Mouse (Mus musculus): ENCODE data around the gene Srek1ip1. TPM values are rescaled to one million over a fixed set of nuclear protein-coding genes. Genes with fewer than 3 reads are reported as not detected.

The Srek1ip1 gene
- total and polyA plus RNA-seq, 3 experiments = 9.7 to 47.8 (median 29.0) TPM

GRCm38 (mm10) chr13:104763193-104763592 lies 29.1 kb upstream of the Srek1ip1 start:
- H3K27ac ChIP-seq (ENCODE audit: insufficient read depth, low read depth) = no peak overlapping the region
- no peak for TF ChIP-seq HCFC1 (IDR thresholded peaks at IDR 0.05; ENCODE audit: low read depth, low read length)
- no peak for TF ChIP-seq NRF1 (IDR thresholded peaks at IDR 0.05; ENCODE audit: low read depth, low read length)
- no peak for TF ChIP-seq ZMIZ1 (IDR thresholded peaks at IDR 0.05; ENCODE audit: low read depth, low read length)
- in situ Hi-C loops (cut with MboI; ENCODE audit: low pct_ligation_motif_present, low pct_unique_long_range_greater_than_20kb, low sequenced_read_pairs) (no loop called here), dilution Hi-C loops (cut with MboI; ENCODE audit: extremely low pct_ligation_motif_present, extremely low pct_unique_long_range_greater_than_20kb, low sequenced_read_pairs) (no loop called here)
- H3K4me2 ChIP-seq (ENCODE audit: insufficient read depth, low read depth, poor library complexity, severe bottlenecking) = no peak overlapping the region
- H3K36me3 ChIP-seq (replicated peaks in 1 of 2; ENCODE audit: control insufficient read depth in 1 of 2, insufficient read depth in 1 of 2, low read length in 1 of 2) = peaks cover 0 to 15% of the 10 kb centered on the region in 2 experiments
- H3K4me1 ChIP-seq (ENCODE audit: control insufficient read depth in 1 of 2, insufficient read depth in 2 of 2) = peaks cover 0 to 27% of the 10 kb centered on the region in 2 experiments; a peak in 2 of 4 replicates
- no peak overlapping the region for H3K9ac ChIP-seq (ENCODE audit: insufficient read depth, low read depth)
- no peaks in the 10 kb centered on the region for H3K79me2 ChIP-seq (replicated peaks; ENCODE audit: control insufficient read depth, extremely low read depth, insufficient read depth, poor library complexity, severe bottlenecking)
- DNase-seq (ENCODE audit: extremely low read depth) = no peak
- H3K9me3 ChIP-seq (replicated peaks; ENCODE audit: low read length) = no peaks in the 10 kb centered on the region
- no peak overlapping the region for H3K4me3 ChIP-seq (replicated peaks in 1 of 3; ENCODE audit: low read depth in 2 of 3, low read length in 2 of 3, poor library complexity in 1 of 3)
- no peaks in the 10 kb centered on the region for H3K27me3 ChIP-seq (replicated peaks)

GRCm38 (mm10) chr13:104779104-104779670 lies 13.1 kb upstream of the Srek1ip1 start:
- H3K9ac ChIP-seq (ENCODE audit: insufficient read depth, low read depth) = no peak overlapping the region
- TF ChIP-seq UBTF (IDR thresholded peaks at IDR 0.05; ENCODE audit: low read depth, low read length) (no peak), MAZ (IDR thresholded peaks at IDR 0.05; ENCODE audit: low read depth, low read length) (no peak), ZKSCAN1 (IDR thresholded peaks at IDR 0.05; ENCODE audit: borderline replicate concordance, low read depth, low read length) (no peak), SMC3 (IDR thresholded peaks at IDR 0.05; ENCODE audit: low read depth, low read length) (no peak)
- H3K9me3 ChIP-seq (replicated peaks; ENCODE audit: low read length) = peaks cover 6% of the 10 kb centered on the region
- no peak overlapping the region for H3K27ac ChIP-seq (ENCODE audit: insufficient read depth, low read depth)
- H3K79me2 ChIP-seq (replicated peaks; ENCODE audit: control insufficient read depth, extremely low read depth, insufficient read depth, poor library complexity, severe bottlenecking) = no peaks in the 10 kb centered on the region
- dilution Hi-C loops (cut with MboI; ENCODE audit: extremely low pct_ligation_motif_present, extremely low pct_unique_long_range_greater_than_20kb, low sequenced_read_pairs) = no loop called here
- peaks cover 3 to 23% of the 10 kb centered on the region in 2 experiments for H3K36me3 ChIP-seq (replicated peaks in 1 of 2; ENCODE audit: control insufficient read depth in 1 of 2, insufficient read depth in 1 of 2, low read length in 1 of 2)
- H3K4me1 ChIP-seq (ENCODE audit: control insufficient read depth in 1 of 2, insufficient read depth in 2 of 2) = no peaks in the 10 kb centered on the region
- H3K4me3 ChIP-seq (replicated peaks in 1 of 3; ENCODE audit: low read depth in 2 of 3, low read length in 2 of 3, poor library complexity in 1 of 3) = no peak overlapping the region
- in situ Hi-C loops (cut with MboI; ENCODE audit: low pct_ligation_motif_present, low pct_unique_long_range_greater_than_20kb, low sequenced_read_pairs) = no loop called here
- no peak overlapping the region for H3K4me2 ChIP-seq (ENCODE audit: insufficient read depth, low read depth, poor library complexity, severe bottlenecking)
- no peak for DNase-seq (ENCODE audit: extremely low read depth)
- H3K27me3 ChIP-seq (replicated peaks) = no peaks in the 10 kb centered on the region

DNA sequence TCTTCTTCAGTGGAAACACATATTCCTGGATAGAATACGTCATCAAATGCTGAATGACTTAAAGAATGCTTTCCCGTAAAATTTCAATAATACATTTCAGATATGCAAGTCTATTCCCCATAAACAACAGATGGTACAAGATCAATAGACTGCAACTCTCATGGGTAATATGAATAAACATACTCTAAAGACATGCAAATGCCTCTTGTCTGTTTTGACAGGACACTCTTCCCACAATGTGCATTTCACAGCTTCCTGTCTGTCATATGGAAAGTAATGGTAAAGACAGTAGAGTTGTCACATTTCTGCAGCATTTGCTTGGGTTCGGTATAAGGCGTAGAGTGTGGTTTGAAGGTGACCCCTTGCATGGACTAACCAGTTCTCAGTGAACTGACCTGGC lies 5.0 kb upstream of the Srek1ip1 start:
- H3K4me1 ChIP-seq (ENCODE audit: control insufficient read depth in 1 of 2, insufficient read depth in 2 of 2) = no peaks in the 10 kb centered on the region
- dilution Hi-C loops (cut with MboI; ENCODE audit: extremely low pct_ligation_motif_present, extremely low pct_unique_long_range_greater_than_20kb, low sequenced_read_pairs) = no loop called here
- no peak for DNase-seq (ENCODE audit: extremely low read depth)

More for the DNA sequence above, 5.0 kb upstream of the Srek1ip1 start:
- TF ChIP-seq MYC (IDR thresholded peaks at IDR 0.05; ENCODE audit: low read depth, low read length) (no peak), POLR2A (IDR thresholded peaks at IDR 0.05; ENCODE audit: low read depth, low read length) (no peak), IRF4 (IDR thresholded peaks at IDR 0.05; ENCODE audit: low read depth, low read length) (no peak), CTCF (conservative IDR thresholded peaks at IDR 0.05 in 1 of 2, IDR thresholded peaks at IDR 0.05 in 1 of 2; ENCODE audit: low read depth in 2 of 2, low read length in 2 of 2) (no peak), USF2 (conservative IDR thresholded peaks at IDR 0.05; ENCODE audit: low read depth, low read length) (no peak), E2F4 (IDR thresholded peaks at IDR 0.05; ENCODE audit: insufficient replicate concordance, low read depth, low read length) (no peak), MEF2A (IDR thresholded peaks at IDR 0.05; ENCODE audit: borderline replicate concordance, low read depth, low read length) (no peak), RCOR1 (conservative IDR thresholded peaks at IDR 0.05; ENCODE audit: low read depth, low read length) (no peak), ETS1 (conservative IDR thresholded peaks at IDR 0.05; ENCODE audit: low read depth, low read length) (no peak), MXI1 (IDR thresholded peaks at IDR 0.05; ENCODE audit: low read depth, low read length) (no peak), MAZ (IDR thresholded peaks at IDR 0.05; ENCODE audit: low read depth, low read length) (no peak), JUN (IDR thresholded peaks at IDR 0.05; ENCODE audit: insufficient read depth, low read depth, low read length) (no peak), TCF12 (IDR thresholded peaks at IDR 0.05; ENCODE audit: low read depth, low read length) (no peak), EP300 (IDR thresholded peaks at IDR 0.05; ENCODE audit: low read length) (no peak), CHD2 (IDR thresholded peaks at IDR 0.05; ENCODE audit: low read length) (no peak), CHD1 (IDR thresholded peaks at IDR 0.05; ENCODE audit: low read depth, low read length) (no peak), MAX (IDR thresholded peaks at IDR 0.05; ENCODE audit: low read length) (no peak)
- no peak overlapping the region for H3K4me2 ChIP-seq (ENCODE audit: insufficient read depth, low read depth, poor library complexity, severe bottlenecking)
- H3K79me2 ChIP-seq (replicated peaks; ENCODE audit: control insufficient read depth, extremely low read depth, insufficient read depth, poor library complexity, severe bottlenecking) = no peaks in the 10 kb centered on the region
- no peak overlapping the region for H3K27ac ChIP-seq (ENCODE audit: insufficient read depth, low read depth)
- peaks cover 5% of the 10 kb centered on the region for H3K9me3 ChIP-seq (replicated peaks; ENCODE audit: low read length)
- H3K36me3 ChIP-seq (replicated peaks in 1 of 2; ENCODE audit: control insufficient read depth in 1 of 2, insufficient read depth in 1 of 2, low read length in 1 of 2) = peaks cover 9 to 67% of the 10 kb centered on the region in 2 experiments
- in situ Hi-C loops (cut with MboI; ENCODE audit: low pct_ligation_motif_present, low pct_unique_long_range_greater_than_20kb, low sequenced_read_pairs) = loop anchor here (10.0 kb wide), 1 partner anchor 502 kb away; the partner anchor contains the start of gene Adamts6
- H3K9ac ChIP-seq (ENCODE audit: insufficient read depth, low read depth) = no peak overlapping the region
- H3K4me3 ChIP-seq (replicated peaks in 1 of 3; ENCODE audit: low read depth in 2 of 3, low read length in 2 of 3, poor library complexity in 1 of 3) = no peak overlapping the region
- H3K27me3 ChIP-seq (replicated peaks) = no peaks in the 10 kb centered on the region

Data from CH12.LX (cell line).